Mouse (Mus musculus): ENCODE results near the gene Met.

The Met gene

GRCm38 (mm10) chr6:17548786-17549185 is 85.2 kb downstream of the Met start:
- peak; percentile 31 for DNase-seq (ENCODE audit: low read depth, low spot score)

- peak; percentile 83 for DNase-seq (ENCODE audit: low read depth, low spot score)
These were observed 86.0 kb downstream of the Met start for GRCm38 (mm10) chr6:17549645-17550044.

- DNase-seq (ENCODE audit: low read depth, low spot score) = no peak
These were observed 90.7 kb downstream of the Met start for GRCm38 (mm10) chr6:17554263-17554662.

- DNase-seq (ENCODE audit: low read depth, low spot score) = peak; percentile 89
These were observed 91.2 kb downstream of the Met start for GRCm38 (mm10) chr6:17554757-17555156.

GRCm38 (mm10) chr6:17555719-17556118 is 92.1 kb downstream of the Met start:
- DNase-seq (ENCODE audit: low read depth, low spot score) = peak; percentile 68

GRCm38 (mm10) chr6:17559657-17560056 is 96.1 kb downstream of the Met start:
- DNase-seq (ENCODE audit: low read depth, low spot score) = no peak

- DNase-seq (ENCODE audit: low read depth, low spot score) = no peak
These were observed 97.7 kb downstream of the Met start for GRCm38 (mm10) chr6:17561347-17561746.

GRCm38 (mm10) chr6:17561886-17562285 is 98.3 kb downstream of the Met start:
- no peak for DNase-seq (ENCODE audit: low read depth, low spot score)

- no peak for DNase-seq (ENCODE audit: low read depth, low spot score)
These were observed 99.0 kb downstream of the Met start for GRCm38 (mm10) chr6:17562472-17563088.

- no peak for DNase-seq (ENCODE audit: low read depth, low spot score)
These were observed 105.2 kb downstream of the Met start for GRCm38 (mm10) chr6:17568702-17569352.

GRCm38 (mm10) chr6:17573227-17573626 is 109.6 kb downstream of the Met start:
- DNase-seq (ENCODE audit: low read depth, low spot score) = peak; percentile 44

- DNase-seq (ENCODE audit: low read depth, low spot score) = no peak
These were observed 110.1 kb downstream of the Met start for GRCm38 (mm10) chr6:17573732-17574131.

GRCm38 (mm10) chr6:17578092-17578760 is 114.6 kb downstream of the Met start:
- DNase-seq (ENCODE audit: low read depth, low spot score) = no peak

GRCm38 (mm10) chr6:17580349-17580748 is 116.7 kb downstream of the Met start:
- no peak for DNase-seq (ENCODE audit: low read depth, low spot score)

GRCm38 (mm10) chr6:17583982-17584381 is 120.4 kb downstream of the Met start:
- peak; percentile 76 for DNase-seq (ENCODE audit: low read depth, low spot score)

- DNase-seq (ENCODE audit: low read depth, low spot score) = peak; percentile 94
These were observed 125.7 kb downstream of the Met start for GRCm38 (mm10) chr6:17589049-17589952.

GRCm38 (mm10) chr6:17589953-17590627 is 126.5 kb downstream of the Met start:
- DNase-seq (ENCODE audit: low read depth, low spot score) = no peak

- peak; percentile 88 for DNase-seq (ENCODE audit: low read depth, low spot score)
These were observed 130.4 kb downstream of the Met start for GRCm38 (mm10) chr6:17593971-17594370.

- DNase-seq (ENCODE audit: low read depth, low spot score) = peak; percentile 34
These were observed 132.3 kb downstream of the Met start for GRCm38 (mm10) chr6:17595712-17596462.

GRCm38 (mm10) chr6:17599373-17599772 is 135.8 kb downstream of the Met start:
- no peak for DNase-seq (ENCODE audit: low read depth, low spot score)

All from 3T3-L1 (cell line).